Mouse (Mus musculus): Measurements from ENCODE around the gene Klf2. TPM values are rescaled to one million over a fixed set of nuclear protein-coding genes. Genes with fewer than 3 reads are reported as not detected.
A peak's percentile ranks its signal among the peaks of the same experiment; 100 is the strongest.

The Klf2 gene
- polyA plus RNA-seq, 1 experiment from 2014 or later = 65.3 TPM

- peak overlapping the region; percentile 93 for H3K27ac ChIP-seq (ENCODE audit: low read length)
- 0 out of 2 replicates have a peak, but pooled peaks cover 16% of the 10 kb centered on the region for H3K36me3 ChIP-seq (ENCODE audit: insufficient read depth, low read length)
- no peaks in the 10 kb centered on the region for H3K9me3 ChIP-seq (ENCODE audit: low read length)
- TF ChIP-seq EP300 (IDR thresholded peaks at IDR 0.05) (no peak), CTCF (IDR thresholded peaks at IDR 0.05) (no peak)
- H3K4me1 ChIP-seq (ENCODE audit: insufficient read depth, low read depth, low read length) = 0 out of 2 replicates have a peak, but pooled peaks cover 3% of the 10 kb centered on the region
- ATAC-seq = no peak
- H3K4me2 ChIP-seq (replicated peaks; ENCODE audit: low read depth, low read length) = peak overlapping the region; percentile 82
- peak; percentile 47 for DNase-seq (ENCODE audit: low spot score)
- peak overlapping the region; percentile 79 for H3K4me3 ChIP-seq (ENCODE audit: low read depth, low read length)
- 0 out of 2 replicates have a peak, but pooled peaks cover 7% of the 10 kb centered on the region for H3K27me3 ChIP-seq (replicated peaks; ENCODE audit: insufficient read depth, low read length)
- WGBS = 7% methylated on average over 47 of the region's 55 CpGs
- H3K9ac ChIP-seq (replicated peaks; ENCODE audit: low read depth) = peak overlapping the region; percentile 77
Measured at GRCm38 (mm10) chr8:72319921-72320802, 1.3 kb downstream of the Klf2 start.

GRCm38 (mm10) chr8:72320803-72321583 is 2.2 kb downstream of the Klf2 start:
- H3K27ac ChIP-seq (ENCODE audit: low read length) = peak overlapping the region; percentile 93
- peak overlapping the region; percentile 82 for H3K4me2 ChIP-seq (replicated peaks; ENCODE audit: low read depth, low read length)
- 44% methylated on average over 25 of the region's 25 CpGs for WGBS
- TF ChIP-seq CTCF (IDR thresholded peaks at IDR 0.05) (no peak), EP300 (IDR thresholded peaks at IDR 0.05) (no peak)
- H3K27me3 ChIP-seq (replicated peaks; ENCODE audit: insufficient read depth, low read length) = 0 out of 2 replicates have a peak, but pooled peaks cover 7% of the 10 kb centered on the region
- H3K4me3 ChIP-seq (ENCODE audit: low read depth, low read length) = peak overlapping the region; percentile 79
- no peaks in the 10 kb centered on the region for H3K9me3 ChIP-seq (ENCODE audit: low read length)
- ATAC-seq (no peak), DNase-seq (ENCODE audit: low spot score) (no peak)
- 0 out of 2 replicates have a peak, but pooled peaks cover 3% of the 10 kb centered on the region for H3K4me1 ChIP-seq (ENCODE audit: insufficient read depth, low read depth, low read length)
- peak overlapping the region; percentile 77 for H3K9ac ChIP-seq (replicated peaks; ENCODE audit: low read depth)
- 0 out of 2 replicates have a peak, but pooled peaks cover 16% of the 10 kb centered on the region for H3K36me3 ChIP-seq (ENCODE audit: insufficient read depth, low read length)

- Histone ChIP-seq H3K36me3 (ENCODE audit: insufficient read depth, low read length) (0 out of 2 replicates have a peak, but pooled peaks cover 16% of the 10 kb centered on the region), H3K4me3 (ENCODE audit: low read depth, low read length) (peak overlapping the region; percentile 79), H3K9ac (replicated peaks; ENCODE audit: low read depth) (peak overlapping the region; percentile 77), H3K27me3 (replicated peaks; ENCODE audit: insufficient read depth, low read length) (0 out of 2 replicates have a peak, but pooled peaks cover 7% of the 10 kb centered on the region), H3K4me2 (replicated peaks; ENCODE audit: low read depth, low read length) (peak overlapping the region; percentile 82), H3K9me3 (ENCODE audit: low read length) (no peaks in the 10 kb centered on the region), H3K4me1 (ENCODE audit: insufficient read depth, low read depth, low read length) (0 out of 2 replicates have a peak, but pooled peaks cover 3% of the 10 kb centered on the region), H3K27ac (ENCODE audit: low read length) (peak overlapping the region; percentile 93)
- 82% methylated on average over 20 of the region's 20 CpGs for WGBS
- TF ChIP-seq CTCF (IDR thresholded peaks at IDR 0.05) (no peak), EP300 (IDR thresholded peaks at IDR 0.05) (no peak)
- no peak for ATAC-seq
- DNase-seq (ENCODE audit: low spot score) = no peak
Measured at GRCm38 (mm10) chr8:72321635-72322441, 3.0 kb downstream of the Klf2 start.

- 0 out of 2 replicates have a peak, but pooled peaks cover 7% of the 10 kb centered on the region for H3K27me3 ChIP-seq (replicated peaks; ENCODE audit: insufficient read depth, low read length)
- 0 out of 2 replicates have a peak, but pooled peaks cover 3% of the 10 kb centered on the region for H3K4me1 ChIP-seq (ENCODE audit: insufficient read depth, low read depth, low read length)
- ATAC-seq = no peak
- 0 out of 2 replicates have a peak, but pooled peaks cover 16% of the 10 kb centered on the region for H3K36me3 ChIP-seq (ENCODE audit: insufficient read depth, low read length)
- peak overlapping the region; percentile 66 for H3K27ac ChIP-seq (ENCODE audit: low read length)
- no peak for TF ChIP-seq EP300 (IDR thresholded peaks at IDR 0.05)
- H3K9ac ChIP-seq (replicated peaks; ENCODE audit: low read depth) = peak overlapping the region; percentile 77
- H3K4me2 ChIP-seq (replicated peaks; ENCODE audit: low read depth, low read length) = peak overlapping the region; percentile 82
- peak overlapping the region; percentile 79 for H3K4me3 ChIP-seq (ENCODE audit: low read depth, low read length)
- H3K9me3 ChIP-seq (ENCODE audit: low read length) = no peaks in the 10 kb centered on the region
- 28% methylated on average over 7 of the region's 7 CpGs for WGBS
- peak; percentile 76 for DNase-seq (ENCODE audit: low spot score)
Measured at GRCm38 (mm10) chr8:72322471-72322889, 3.6 kb downstream of the Klf2 start.

GRCm38 (mm10) chr8:72323131-72323725 is 4.4 kb downstream of the Klf2 start:
- Histone ChIP-seq H3K4me2 (replicated peaks; ENCODE audit: low read depth, low read length) (peak overlapping the region; percentile 82), H3K9ac (replicated peaks; ENCODE audit: low read depth) (peak overlapping the region; percentile 77; the same call in 1 of the 2 replicates), H3K9me3 (ENCODE audit: low read length) (no peaks in the 10 kb centered on the region), H3K27me3 (replicated peaks; ENCODE audit: insufficient read depth, low read length) (0 out of 2 replicates have a peak, but pooled peaks cover 7% of the 10 kb centered on the region), H3K27ac (ENCODE audit: low read length) (peak overlapping the region; percentile 66), H3K4me1 (ENCODE audit: insufficient read depth, low read depth, low read length) (no peaks in the 10 kb centered on the region), H3K4me3 (ENCODE audit: low read depth, low read length) (peak overlapping the region; percentile 79; the same call in 1 of the 2 replicates), H3K36me3 (ENCODE audit: insufficient read depth, low read length) (0 out of 2 replicates have a peak, but pooled peaks cover 16% of the 10 kb centered on the region)
- no peak for ATAC-seq
- TF ChIP-seq EP300 (IDR thresholded peaks at IDR 0.05) (0 out of 2 replicates have a peak, but pooled peaks have one; percentile 11), CTCF (IDR thresholded peaks at IDR 0.05) (no peak)
- DNase-seq (ENCODE audit: low spot score) = no peak
- WGBS = 44% methylated on average over 6 of the region's 6 CpGs
